Mouse (Mus musculus) cortical plate, adult 2 months (tissue): ENCODE measurements at regions not wholly inside any gene's neighbourhood (a gene's known extent, or its start where the extent isn't known, plus 50 kb on each side); places are given as distances from the start of the nearest gene placed in this dataset.

Source experiments
- H3K27ac ChIP-seq: fragments of 200-500 bp; 2 replicates; pipeline ENCODE4 v1.5.1; 2012; ENCODE audit warnings: low read length, control low read depth, inconsistent platforms; ENCODE audit not compliant: insufficient read depth
- H3K4me1 ChIP-seq: fragments of 200-500 bp; 2 replicates; pipeline ENCODE4 v1.6.1; 2011; ENCODE audit warnings: low read length; ENCODE audit not compliant: control insufficient read depth, insufficient read depth
- H3K4me3 ChIP-seq: fragments of 200-500 bp; 2 replicates; pipeline ENCODE4 v1.5.1; 2011; ENCODE audit warnings: mild to moderate bottlenecking, low read length, control low read depth; ENCODE audit not compliant: insufficient read depth
- CTCF ChIP-seq: fragments of 200-500 bp; IDR thresholded peaks from 2 replicates; pipeline ENCODE4 v1.5.1; 2011; ENCODE audit warnings: mild to moderate bottlenecking, control low read depth, low read length; ENCODE audit not compliant: insufficient read depth; ENCODE audit errors: extremely low read depth
- POLR2A ChIP-seq: fragments of 200-500 bp; IDR thresholded peaks from 2 replicates; pipeline ENCODE4 v1.6.1; 2011; ENCODE audit warnings: mild to moderate bottlenecking, low read length, control low read depth; ENCODE audit not compliant: insufficient read depth; ENCODE audit errors: extremely low read depth

GRCm38 (mm10) chr9:100382492-100382891 lies 104.1 kb downstream of the Il20rb start:
- Histone ChIP-seq H3K27ac (no peak overlapping the region), H3K4me3 (no peak overlapping the region), H3K4me1 (no peaks in the 10 kb centered on the region)
- TF ChIP-seq CTCF (peak; percentile 67), POLR2A (no peak)

- Histone ChIP-seq H3K4me1 (no peaks in the 10 kb centered on the region), H3K4me3 (no peak overlapping the region), H3K27ac (no peak overlapping the region)
- TF ChIP-seq POLR2A (no peak), CTCF (no peak)
These were observed 116.7 kb downstream of the Il20rb start for GRCm38 (mm10) chr9:100369921-100370320.

DNA sequence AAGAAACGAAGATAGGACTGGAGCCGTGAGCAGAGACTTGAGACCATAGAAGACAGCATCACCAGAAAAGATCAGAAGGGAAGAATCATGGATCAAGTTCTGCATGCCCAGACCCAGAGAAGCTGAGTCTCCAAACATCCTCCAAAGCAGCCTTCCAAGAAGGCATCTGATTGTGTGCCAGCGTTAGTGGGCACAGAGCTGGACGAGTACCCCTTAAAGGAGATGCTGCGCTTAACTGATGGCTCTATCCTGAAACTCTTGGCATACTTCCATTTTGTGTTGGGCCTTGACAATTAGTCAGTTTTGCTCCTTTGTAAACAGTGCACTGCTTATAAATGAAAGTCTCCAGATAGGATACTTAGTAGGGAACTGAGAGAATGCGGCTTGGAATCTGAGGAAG lies 119.8 kb downstream of the Il20rb start:
- H3K27ac ChIP-seq: no peak overlapping the region
- no peak overlapping the region for H3K4me3 ChIP-seq
- H3K4me1 ChIP-seq: no peaks in the 10 kb centered on the region
- TF ChIP-seq CTCF (no peak), POLR2A (no peak)

DNA sequence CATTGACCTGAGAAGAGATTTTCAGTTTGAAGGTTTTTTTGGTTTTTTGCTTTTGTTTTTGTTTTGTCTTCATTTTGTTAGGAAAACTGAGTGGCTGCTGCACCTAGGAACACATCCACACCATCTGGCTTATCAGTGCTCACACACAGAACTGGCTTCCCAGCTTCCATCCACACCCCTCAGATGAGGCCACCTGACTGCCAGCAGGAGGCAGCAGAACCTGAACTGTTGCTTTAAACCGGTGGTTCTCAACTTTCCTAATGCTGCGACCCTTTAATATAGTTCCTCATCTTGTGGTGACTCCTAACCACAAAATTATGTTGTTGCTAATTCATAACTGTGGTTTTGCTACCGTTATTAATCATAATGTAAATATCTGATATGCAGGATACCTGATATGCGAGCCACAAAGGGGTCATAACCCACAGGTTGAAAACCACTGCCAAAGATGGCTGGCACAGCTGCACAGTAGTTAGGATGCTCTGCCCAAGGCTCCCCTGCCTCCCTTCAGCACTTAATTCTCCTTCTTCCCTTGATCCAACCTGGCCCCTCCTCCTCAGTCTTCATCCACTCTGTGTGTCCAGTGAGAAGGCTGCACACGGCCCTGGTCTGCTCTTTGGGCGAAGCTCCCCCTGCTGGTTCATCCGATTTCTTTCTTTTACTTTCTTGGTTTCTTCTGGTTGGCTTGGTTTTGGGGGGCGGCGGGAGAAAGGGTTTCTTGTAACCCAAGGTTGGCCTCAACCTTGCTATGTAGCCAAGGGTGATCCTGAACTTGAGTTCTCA lies 126.5 kb downstream of the Il20rb start:
- no peak overlapping the region for H3K4me3 ChIP-seq
- H3K4me1 ChIP-seq: no peaks in the 10 kb centered on the region
- H3K27ac ChIP-seq: no peak overlapping the region
- TF ChIP-seq CTCF (no peak), POLR2A (no peak)

GRCm38 (mm10) chr9:100357553-100357952 lies 129.0 kb downstream of the Il20rb start:
- no peaks in the 10 kb centered on the region for H3K4me1 ChIP-seq
- TF ChIP-seq CTCF (no peak), POLR2A (no peak)
- no peak overlapping the region for H3K27ac ChIP-seq
- H3K4me3 ChIP-seq: no peak overlapping the region

GRCm38 (mm10) chr9:100340796-100341195 lies 145.8 kb downstream of the Il20rb start:
- H3K4me3 ChIP-seq: no peak overlapping the region
- H3K27ac ChIP-seq: no peak overlapping the region
- no peaks in the 10 kb centered on the region for H3K4me1 ChIP-seq
- TF ChIP-seq POLR2A: no peak
- no peak for TF ChIP-seq CTCF

DNA sequence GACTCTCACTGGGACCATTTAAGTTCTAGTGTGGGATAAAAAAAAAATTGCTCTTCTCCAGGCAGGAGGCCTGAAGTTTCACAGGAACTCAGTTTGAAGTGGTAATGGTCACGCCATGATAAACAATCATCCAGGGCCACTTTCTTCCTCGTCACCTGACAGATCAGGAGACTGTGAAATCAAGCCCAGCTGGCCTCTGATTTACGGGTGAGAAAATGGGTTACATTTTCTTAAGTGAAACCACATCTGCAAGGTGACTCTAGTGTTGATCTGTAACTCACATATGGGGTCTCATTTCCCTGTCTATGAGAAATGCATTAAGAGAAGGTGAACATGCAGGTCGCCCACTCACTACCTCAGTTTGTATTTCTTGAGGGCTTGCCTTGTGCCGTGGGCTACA lies 178.8 kb downstream of the Il20rb start:
- Histone ChIP-seq H3K4me1 (peaks cover 2% of the 10 kb centered on the region), H3K27ac (no peak overlapping the region), H3K4me3 (no peak overlapping the region)
- TF ChIP-seq POLR2A (no peak), CTCF (no peak)

DNA sequence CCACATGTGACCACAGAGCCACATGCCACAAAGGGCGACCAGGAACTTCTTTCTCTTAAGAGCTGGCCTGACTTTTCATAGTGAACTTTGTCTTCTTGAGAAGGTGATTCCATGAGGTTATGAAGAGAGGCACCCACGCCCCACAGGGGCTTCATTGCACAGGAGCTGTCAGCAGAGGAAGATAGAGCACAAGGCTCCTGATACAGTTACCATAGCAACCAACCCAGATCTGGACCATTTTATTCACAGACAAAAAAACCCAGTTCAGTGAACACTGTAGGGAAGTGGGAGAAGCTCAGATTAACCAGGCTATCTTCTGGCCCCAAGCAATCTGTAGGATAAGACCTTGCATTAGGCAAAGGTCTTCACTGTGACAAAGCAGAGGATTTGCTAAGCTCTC lies 179.2 kb downstream of the Il20rb start:
- TF ChIP-seq CTCF (no peak), POLR2A (no peak)
- H3K4me3 ChIP-seq: no peak overlapping the region
- H3K27ac ChIP-seq: no peak overlapping the region
- peaks cover 2% of the 10 kb centered on the region for H3K4me1 ChIP-seq

GRCm38 (mm10) chr9:100303762-100304161 lies 182.8 kb downstream of the Il20rb start:
- H3K4me1 ChIP-seq: peaks cover 2% of the 10 kb centered on the region
- no peak overlapping the region for H3K27ac ChIP-seq
- no peak for TF ChIP-seq POLR2A
- no peak for TF ChIP-seq CTCF
- no peak overlapping the region for H3K4me3 ChIP-seq

GRCm38 (mm10) chr9:100301613-100302012 lies 185.0 kb downstream of the Il20rb start:
- no peak for TF ChIP-seq POLR2A
- TF ChIP-seq CTCF: peak; percentile 47; the same call in 1 of the 2 replicates
- Histone ChIP-seq H3K4me3 (no peak overlapping the region), H3K4me1 (no peaks in the 10 kb centered on the region), H3K27ac (no peak overlapping the region)
